Mouse (Mus musculus) spleen, postnatal 14 days (tissue): ENCODE results near the gene Hoxa9.

Source experiments
- DNase-seq, 2 experiments: peaks; one replicate each; pipeline ENCODE4 v3.0.0; 2021 to 2022; ENCODE audit warnings: low spot score in 2 of 2

Hoxa9 gene

DNA sequence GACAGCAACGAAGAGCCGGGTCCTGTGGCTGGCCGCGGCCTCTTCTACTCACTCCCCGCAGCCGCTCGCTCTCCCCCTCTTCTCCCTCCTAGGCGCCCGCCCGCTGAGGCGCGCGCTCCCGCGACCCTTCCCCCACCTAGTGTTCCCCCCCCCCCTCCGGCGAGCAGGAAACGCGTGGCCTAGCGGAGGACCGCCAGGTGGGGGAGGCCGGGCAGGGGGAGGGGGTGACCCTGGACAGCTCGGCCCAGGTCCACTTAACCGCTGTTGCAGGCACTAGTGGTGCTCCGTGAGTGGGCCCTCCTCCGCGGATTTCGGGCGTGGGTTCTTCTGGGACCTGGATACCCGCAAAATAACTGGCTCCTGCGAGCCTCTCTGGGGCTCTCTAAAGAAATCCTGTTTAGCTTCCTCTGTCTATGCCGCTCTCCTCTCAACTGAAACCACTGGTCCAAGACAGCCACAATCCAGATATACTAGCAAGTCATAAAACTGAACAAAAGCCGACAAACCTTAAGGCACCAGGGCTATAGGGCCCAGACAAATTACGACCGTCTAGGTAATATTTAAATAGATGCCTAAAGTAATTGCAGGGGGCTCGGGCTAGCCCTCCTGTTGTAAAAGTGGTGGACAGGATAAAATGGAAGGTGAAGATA, at the start of gene Hoxa9:
Gene Hoxa9 (minus strand): TSS at position 574 of the 650 bp plus-strand sequence.
- DNase-seq: no peak

GRCm38 (mm10) chr6:52276920-52277319, 46.0 kb upstream of the Hoxa9 start:
- no peak for DNase-seq

DNA sequence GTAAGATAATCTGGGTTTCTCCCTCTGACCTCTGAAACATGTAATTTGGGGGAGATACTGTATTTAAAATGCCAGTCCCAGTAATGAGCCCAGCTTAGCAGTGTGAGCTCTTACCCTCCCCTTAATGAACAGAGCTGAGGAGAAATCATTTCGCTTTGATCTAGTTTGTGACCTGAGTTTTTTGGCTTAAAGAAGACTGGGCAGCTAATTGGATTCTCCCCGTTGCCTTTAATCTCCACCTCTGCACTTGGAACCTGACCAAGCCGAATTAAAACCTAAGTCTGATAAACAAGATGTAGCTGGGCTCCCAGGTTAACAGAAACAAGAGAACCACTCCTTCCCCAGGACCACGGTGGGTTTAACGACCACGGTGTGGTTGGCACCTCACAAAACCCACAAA, 45.5 kb upstream of the Hoxa9 start:
- DNase-seq: no peak

DNA sequence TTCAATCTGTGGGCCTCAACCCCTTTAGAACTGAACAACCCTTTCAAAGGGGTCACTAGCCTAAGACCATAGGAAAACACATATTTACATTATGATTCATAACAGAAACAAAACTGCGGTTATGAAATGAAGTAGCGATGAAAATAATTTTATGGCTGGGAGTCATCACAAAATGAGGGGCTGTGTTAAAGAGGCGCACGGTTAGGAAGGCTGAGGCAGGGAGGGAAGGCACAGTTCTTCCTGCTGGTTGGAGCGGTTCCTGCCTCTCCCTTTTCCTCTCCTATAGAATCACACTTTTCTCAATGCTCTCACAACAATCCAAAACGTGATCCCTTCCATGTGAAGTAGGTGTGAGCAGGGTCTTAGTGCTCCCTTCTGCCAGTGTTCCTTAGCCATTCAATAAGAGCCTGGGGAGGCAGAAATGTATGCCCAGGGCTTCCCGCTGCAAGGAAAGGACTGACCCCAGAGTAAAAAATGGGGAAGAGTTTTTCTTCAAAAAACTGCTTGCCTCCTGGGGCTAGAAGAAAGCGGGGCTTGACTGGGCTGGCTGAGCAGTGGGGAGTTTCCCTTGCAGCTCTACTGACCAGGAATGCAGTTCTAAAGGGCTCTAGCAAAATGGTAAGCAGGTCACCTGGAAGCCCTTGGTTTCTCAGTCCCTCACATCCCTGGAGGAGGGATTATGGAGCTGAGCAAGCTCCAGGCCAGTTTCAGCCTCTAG, 44.8 kb upstream of the Hoxa9 start:
- DNase-seq: no peak

GRCm38 (mm10) chr6:52274576-52274975, 43.7 kb upstream of the Hoxa9 start:
- no peak for DNase-seq

DNA sequence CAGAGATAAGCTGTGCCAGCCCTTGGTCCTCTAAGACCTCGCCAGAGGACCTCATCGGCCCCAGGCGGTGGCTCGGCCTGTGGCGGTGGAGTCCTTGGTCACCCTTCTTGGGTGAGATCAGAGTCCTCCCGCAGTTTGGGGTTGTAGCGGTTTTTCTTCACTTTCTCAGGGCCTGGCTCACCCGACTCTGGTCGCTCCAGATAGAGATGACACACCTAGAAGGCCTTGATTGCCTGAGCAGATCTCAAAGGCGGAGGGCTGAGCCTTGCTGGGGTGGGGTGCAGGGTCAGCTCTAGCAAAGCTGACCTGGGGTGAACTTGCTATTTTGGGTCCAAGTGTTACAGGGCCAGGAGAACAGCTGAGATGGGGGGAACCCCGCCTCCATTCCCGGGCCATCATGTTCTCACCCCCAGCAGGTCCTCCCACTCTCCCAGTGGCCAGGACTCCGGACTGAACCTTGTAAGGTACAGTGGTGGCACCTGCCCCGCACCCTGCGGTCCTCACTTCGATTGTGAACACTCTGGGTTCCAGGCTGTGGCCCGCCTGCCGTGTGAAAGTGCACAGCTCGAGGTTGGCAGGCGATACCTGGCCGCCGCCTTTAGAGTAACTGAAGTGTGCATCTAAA, 42.9 kb upstream of the Hoxa9 start:
- no peak for DNase-seq

DNA sequence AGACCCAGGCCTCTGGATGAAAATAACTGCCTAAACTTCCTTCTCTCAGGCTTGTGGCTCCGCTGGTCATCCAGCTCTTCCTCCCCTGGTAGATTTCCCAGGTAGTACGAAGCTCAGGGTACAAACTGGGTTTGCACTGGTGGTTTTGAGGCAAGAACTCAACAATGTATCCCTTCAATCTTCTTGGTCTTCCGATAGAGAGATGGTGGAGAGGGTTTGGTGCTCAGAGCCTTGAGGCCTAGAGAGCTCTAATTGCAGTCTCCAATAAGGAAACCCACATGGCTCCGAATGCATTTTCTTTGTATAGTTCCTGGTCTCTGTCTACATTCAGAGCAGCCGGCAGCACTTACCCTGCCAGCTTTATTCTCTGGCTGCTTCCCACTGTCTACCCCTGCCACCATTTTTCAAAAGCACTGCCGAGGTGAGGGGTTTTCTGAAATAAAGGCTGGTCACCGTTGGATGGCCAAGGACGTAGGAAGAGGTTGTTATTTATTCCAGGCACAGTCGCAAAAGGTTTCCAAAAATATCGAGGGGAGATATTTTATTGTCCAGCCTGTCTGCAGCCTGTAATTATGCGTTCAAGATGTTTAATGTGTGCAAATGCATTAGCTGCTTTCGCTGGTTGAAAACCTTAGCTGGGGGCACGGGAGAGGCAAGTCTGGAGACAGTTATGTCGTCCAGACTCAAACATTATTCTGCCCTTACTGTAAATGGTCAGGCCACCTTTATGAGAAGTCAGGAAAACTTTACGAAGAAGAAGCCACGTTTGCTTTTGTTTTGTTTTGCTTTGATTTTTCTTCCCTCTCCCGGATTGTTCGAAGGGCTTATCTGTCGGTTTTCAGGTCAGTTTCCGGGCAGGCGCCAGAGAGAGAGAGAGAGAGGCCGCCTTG, 42.1 kb upstream of the Hoxa9 start:
- DNase-seq: no peak

DNA sequence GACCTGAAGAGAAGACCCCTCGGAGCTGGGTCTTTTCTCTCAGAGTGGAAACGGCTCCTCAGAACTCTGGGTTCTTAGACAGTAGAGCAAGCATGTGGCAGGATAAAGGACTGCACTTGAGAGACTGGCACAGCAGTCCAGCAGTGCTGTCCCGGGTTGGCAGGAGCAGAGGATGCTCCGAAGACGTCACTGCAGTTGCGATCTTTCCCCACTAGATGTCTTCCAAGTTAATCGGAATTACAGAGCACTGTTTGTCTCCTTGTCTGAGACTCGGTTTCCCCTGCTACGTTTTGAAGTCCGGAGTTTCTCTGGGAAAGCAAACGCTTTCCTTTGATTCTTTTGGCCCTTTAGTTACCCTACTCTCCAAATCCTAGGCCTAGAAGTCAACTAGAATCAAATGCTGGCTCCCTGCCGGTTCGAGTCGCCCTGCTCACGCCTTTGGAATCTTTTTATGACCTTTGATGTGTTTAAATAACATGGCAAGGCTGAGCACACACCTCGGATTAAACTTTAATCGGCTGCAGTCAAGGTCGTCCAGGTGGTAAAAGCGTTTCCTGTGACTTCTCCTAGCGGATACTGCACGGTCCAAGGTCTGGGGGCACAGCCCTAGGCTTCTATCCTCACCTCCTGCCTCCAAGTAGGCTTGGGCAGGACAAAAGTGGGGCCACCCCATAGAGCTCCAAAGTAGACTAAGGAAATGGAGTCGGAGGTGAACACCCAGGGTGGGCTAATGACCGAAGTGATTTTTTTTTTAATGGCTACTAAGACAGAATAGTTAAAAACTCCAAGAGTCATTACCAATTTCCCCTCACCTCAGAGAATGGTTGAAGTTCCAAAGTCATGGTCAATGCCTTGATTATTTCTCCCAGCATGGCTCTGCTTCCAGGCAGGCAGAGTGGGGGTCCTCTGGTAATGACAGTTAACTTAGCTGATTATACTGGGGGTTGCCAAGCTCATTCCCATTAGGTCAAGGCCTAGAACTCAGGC, 39.9 kb upstream of the Hoxa9 start:
- no peak for DNase-seq

DNA sequence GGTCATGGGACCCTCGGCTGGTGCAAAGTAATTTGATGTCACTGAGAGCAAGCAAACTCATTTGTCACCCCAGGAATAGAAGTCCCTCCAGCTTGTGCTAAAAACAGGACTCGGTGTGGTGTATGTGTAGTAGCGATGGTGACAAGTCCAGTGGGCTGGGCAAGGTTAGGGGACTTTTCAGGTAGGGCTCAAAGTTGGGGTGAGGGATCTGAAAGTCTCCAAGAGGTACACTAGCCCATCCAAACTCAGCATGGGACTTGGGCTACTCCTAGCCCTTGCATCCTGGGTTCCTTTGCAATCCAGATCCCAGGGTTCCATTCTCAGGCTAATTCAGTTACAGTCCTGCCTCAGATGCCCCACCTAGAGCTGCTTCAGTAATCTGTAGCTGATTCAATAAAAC, 37.9 kb upstream of the Hoxa9 start:
- DNase-seq: no peak

GRCm38 (mm10) chr6:52268341-52268740, 37.5 kb upstream of the Hoxa9 start:
- no peak for DNase-seq

- no peak for DNase-seq
Observed at GRCm38 (mm10) chr6:52267691-52268090, 36.8 kb upstream of the Hoxa9 start.

GRCm38 (mm10) chr6:52267221-52267620, 36.3 kb upstream of the Hoxa9 start:
- DNase-seq: no peak

DNA sequence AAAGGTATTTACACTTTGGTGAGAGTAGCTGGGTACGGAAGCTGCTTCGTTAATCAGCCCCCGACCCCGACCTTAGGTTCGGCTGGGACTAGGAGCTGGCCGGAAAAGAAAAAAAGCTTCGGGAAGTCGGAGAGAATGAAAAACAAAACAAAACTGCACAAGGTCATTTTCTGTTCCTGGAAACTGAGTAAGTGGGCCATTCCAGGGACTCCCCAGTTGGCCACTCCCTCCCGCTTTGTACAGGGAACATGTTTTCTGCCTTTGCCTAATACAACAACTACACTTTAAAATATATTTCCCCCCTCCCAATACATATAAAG, 35.7 kb upstream of the Hoxa9 start:
- DNase-seq: no peak

DNA sequence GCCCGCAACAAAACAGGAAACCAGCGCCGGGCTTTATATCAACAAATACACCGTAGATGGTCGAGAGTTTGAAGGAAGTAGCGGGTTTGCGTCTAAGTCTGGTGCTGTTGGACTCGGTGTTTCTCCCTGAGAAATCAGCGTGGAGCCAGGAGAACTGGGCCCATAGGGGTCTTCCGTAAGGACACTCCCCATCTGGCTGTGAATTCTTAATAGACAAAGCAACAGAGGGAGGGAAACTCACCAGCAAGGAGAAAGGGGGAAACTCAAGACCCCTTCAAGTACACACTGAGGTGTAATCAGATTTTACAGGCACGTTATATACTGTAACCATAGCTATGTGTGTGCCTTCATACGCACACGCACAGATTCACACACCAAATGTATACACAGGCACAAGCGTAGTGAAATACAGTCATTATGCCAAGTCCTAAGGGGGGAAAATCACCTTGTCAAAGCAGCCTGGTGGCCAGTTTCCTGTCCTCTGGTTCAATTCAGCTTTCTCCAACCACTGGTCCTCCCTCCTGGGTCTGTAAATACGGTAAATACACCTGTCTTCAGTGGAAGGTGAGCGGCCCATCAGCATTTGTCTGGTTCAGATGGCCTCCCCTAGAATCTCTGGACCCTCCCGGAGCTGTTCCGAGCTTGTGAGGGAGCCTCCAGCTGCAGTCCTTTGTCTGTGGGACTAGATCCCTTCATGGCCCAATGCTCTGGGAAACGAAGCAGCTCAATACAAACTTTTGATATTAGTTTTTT, 35.2 kb upstream of the Hoxa9 start:
- DNase-seq: no peak

GRCm38 (mm10) chr6:52265306-52265912, 34.5 kb upstream of the Hoxa9 start:
- DNase-seq: no peak

GRCm38 (mm10) chr6:52264106-52264790, 33.4 kb upstream of the Hoxa9 start:
- DNase-seq: no peak

DNA sequence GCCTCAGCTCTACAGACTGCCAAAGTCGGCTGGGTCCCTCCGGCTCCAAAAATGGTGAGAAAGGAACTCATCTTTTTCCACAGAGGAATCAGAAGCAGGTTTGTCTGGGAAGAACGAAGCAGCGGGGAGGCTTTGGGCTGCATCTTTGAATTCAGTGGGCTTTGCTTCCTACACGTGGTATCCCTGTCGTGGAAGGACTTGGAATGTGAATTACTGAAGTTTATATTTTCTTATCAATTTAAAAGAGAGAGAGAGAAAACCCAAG, 32.4 kb upstream of the Hoxa9 start:
- DNase-seq: no peak

GRCm38 (mm10) chr6:52262463-52263320, 31.8 kb upstream of the Hoxa9 start:
- DNase-seq: no peak
